In the genomic region with DNA sequence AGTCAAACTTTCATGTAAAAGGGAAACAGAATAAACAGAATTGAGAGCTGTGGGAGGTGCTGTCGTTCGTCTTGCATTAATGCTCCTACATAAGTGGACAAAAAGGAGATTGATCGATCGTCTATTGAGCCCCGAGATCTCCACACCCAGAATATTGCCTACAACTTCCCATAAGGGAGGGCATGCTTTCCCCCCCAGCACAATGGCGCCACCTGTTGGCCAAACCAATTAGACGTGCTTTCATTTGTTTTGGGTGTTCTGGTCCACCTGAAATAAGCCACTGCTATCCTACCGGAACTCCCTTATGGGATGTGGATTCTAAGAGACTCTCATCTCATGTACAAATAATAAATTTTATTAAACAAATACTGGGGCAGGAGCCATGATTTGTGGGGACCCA, we compare ENCODE assay signal across 7 mouse cellular contexts.
A peak's percentile ranks its signal among the peaks of the same experiment; 100 is the strongest.
DNase-seq lines count a peak whose midpoint lies in the region; TF ChIP-seq lines count a peak whose summit lies in the region.

No protein-coding gene starts in this region.

- DNase-seq in 416B (ENCODE audit: low read depth) = peak; percentile 50
- DNase-seq in B cell, adult 2 months = peak; percentile 51 to 58
- DNase-seq in c-Kit-negative CD71-positive TER-119-positive erythroid progenitor cells, embryonic 14.5 days (ENCODE audit: low read depth, low spot score) = peak; percentile 13
- peak; percentile 78 for DNase-seq in gastrocnemius, adult 2 months
- DNase-seq in layer of hippocampus, adult 18-20 months (ENCODE audit: low spot score in 2 of 2) = peak; percentile 79 to 83
- DNase-seq in lung, postnatal 25 days (ENCODE audit: low spot score) = peak; percentile 32
- DNase-seq in spleen, postnatal 10 days (ENCODE audit: low spot score in 2 of 2) = peak; percentile 13 to 66

- peak; percentile 78 for TF ChIP-seq CTCF in gastrocnemius, adult 2 months (IDR thresholded peaks at IDR 0.05)

- H3K4me3 ChIP-seq in gastrocnemius, adult 2 months = peak overlapping the region; percentile 59

- intact Hi-C loops in gastrocnemius, adult 2 months (cut with DNase I) = loop anchor here (1.0 to 5.0 kb wide), 4 partner anchors 76 to 1024 kb away; no protein-coding TSS in a partner anchor

- peak overlapping the region; percentile 48; the same call in 1 of the 2 replicates for H3K27ac ChIP-seq in gastrocnemius, adult 2 months

Comparison
In these comparisons a context has a peak if more than half of its experiments do, and no peak if none do; other contexts are left out.
1. Peak in every context shown above with its lines: DNase-seq, H3K4me3 ChIP-seq and H3K27ac ChIP-seq.
2. DNase-seq: peak in every context shown above with its lines; median percentile 81 in layer of hippocampus, adult 18-20 months; 78 in gastrocnemius, adult 2 months; 54 in B cell, adult 2 months; 50 in 416B; 40 in spleen, postnatal 10 days; 32 in lung, postnatal 25 days; 13 in c-Kit-negative CD71-positive TER-119-positive erythroid progenitor cells, embryonic 14.5 days.